Mouse (Mus musculus): ENCODE results near the gene Lingo2. TPM values are rescaled to one million over a fixed set of nuclear protein-coding genes. Genes with fewer than 3 reads are reported as not detected.

Lingo2 gene
- polyA plus RNA-seq, 1 experiment from 2014 or later: 134 TPM

DNA sequence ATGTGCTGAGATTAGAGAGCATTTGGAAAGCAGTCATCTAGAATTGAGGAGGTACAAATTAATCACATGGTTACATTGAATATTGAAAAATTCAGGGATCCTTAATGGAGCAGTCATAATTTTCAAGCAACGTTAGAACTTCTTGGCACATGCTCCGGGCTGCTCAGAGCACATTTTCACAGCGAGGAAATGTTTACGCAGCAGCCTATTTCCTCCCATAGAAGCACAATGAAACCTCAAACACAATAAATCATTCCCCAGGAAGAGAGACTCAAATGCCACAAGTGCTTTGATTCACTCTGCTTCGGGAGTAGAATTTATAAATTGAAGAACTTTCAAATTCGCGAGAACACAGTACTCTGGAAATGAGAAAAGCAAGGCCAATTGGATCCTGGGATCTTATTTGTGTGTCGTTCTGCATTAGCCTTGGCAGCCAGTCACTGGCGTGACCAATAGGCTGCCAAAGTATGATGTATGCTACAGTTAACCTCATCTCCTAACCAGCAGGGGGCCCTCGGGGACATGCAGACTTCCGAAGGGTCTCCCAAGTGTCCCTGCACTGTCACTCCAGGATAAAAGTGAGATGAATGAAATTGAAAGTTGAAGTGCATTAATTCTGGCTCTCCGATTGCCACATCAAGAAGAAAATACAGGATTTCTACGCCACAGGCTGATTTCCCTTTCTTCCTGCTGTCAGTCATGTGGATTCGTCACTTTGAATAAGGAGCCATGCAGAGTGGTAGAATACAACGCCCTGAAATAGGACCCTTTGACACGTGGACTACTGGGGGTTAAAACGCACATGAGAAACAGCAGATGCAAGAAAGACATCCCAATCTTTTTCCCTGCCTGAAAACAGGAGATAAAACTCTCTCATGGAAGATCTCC is 662.5 kb downstream of the Lingo2 start:
- ATAC-seq (ENCODE audit: low read depth): peak; percentile 90; the same call in 1 of the 2 replicates
- WGBS: 10% methylated on average over 17 of the region's 17 CpGs

DNA sequence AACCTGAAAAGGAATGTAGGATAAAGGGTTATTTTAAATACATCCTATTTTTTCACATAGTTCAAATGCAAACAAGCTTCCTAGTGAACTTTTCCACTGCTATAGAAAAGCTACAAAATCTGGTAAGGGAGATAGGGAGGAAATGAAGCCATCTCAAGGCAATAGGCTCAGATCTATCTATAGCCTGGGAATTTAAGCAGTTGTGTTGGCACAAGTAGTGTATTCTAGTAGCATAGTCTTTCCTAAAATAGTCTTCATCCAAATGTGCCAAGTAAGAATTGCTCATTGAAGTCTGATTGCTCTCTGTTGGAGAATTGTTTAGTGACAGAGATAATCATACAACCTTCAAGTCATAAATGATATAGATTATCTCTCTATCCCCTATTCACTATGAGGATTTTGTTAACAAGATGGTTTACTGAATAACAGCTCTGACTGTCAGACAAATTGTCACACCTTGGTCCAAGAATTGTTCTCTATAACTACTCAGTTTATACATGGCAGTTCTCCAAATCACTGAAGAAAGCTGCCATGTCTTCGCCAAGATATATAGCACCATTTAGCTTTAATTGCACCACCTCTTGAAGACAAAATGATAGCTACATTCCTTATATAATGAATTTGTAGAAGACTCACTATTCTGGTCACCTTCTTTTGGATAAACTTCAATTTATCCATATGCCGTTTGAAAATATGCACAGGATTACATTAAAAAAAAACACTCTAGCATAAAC is 688.9 kb downstream of the Lingo2 start:
- Histone ChIP-seq H3K27ac (ENCODE audit: low read depth, low read length) (no peak overlapping the region), H3K27me3 (ENCODE audit: control insufficient read depth, insufficient read depth, low read length) (no peaks in the 10 kb centered on the region), H3K4me1 (ENCODE audit: control insufficient read depth, insufficient read depth, low read length) (no peaks in the 10 kb centered on the region), H3K4me2 (ENCODE audit: low read depth, low read length) (no peak overlapping the region), H3K9ac (replicated peaks; ENCODE audit: low read depth, low read length) (no peak overlapping the region), H3K4me3 (ENCODE audit: low read depth, low read length) (no peak overlapping the region), H3K9me3 (ENCODE audit: control insufficient read depth, low read length) (no peaks in the 10 kb centered on the region), H3K36me3 (ENCODE audit: control insufficient read depth, insufficient read depth, low read length) (no peaks in the 10 kb centered on the region)
- no peak for ATAC-seq (ENCODE audit: low read depth)
- 95% methylated on average over 2 of the region's 2 CpGs for WGBS

More for the DNA sequence above, 662.5 kb downstream of the Lingo2 start:
- H3K27ac ChIP-seq (ENCODE audit: low read depth, low read length): no peak overlapping the region
- peak overlapping the region; percentile 47 for H3K4me2 ChIP-seq (ENCODE audit: low read depth, low read length)
- H3K36me3 ChIP-seq (ENCODE audit: control insufficient read depth, insufficient read depth, low read length): no peaks in the 10 kb centered on the region
- H3K9me3 ChIP-seq (ENCODE audit: control insufficient read depth, low read length): no peaks in the 10 kb centered on the region
- H3K4me1 ChIP-seq (ENCODE audit: control insufficient read depth, insufficient read depth, low read length): 0 out of 2 replicates have a peak, but pooled peaks cover 8% of the 10 kb centered on the region
- no peak overlapping the region for H3K9ac ChIP-seq (replicated peaks; ENCODE audit: low read depth, low read length)
- peak overlapping the region; percentile 19; the same call in 1 of the 2 replicates for H3K4me3 ChIP-seq (ENCODE audit: low read depth, low read length)
- no peaks in the 10 kb centered on the region for H3K27me3 ChIP-seq (ENCODE audit: control insufficient read depth, insufficient read depth, low read length)

DNA sequence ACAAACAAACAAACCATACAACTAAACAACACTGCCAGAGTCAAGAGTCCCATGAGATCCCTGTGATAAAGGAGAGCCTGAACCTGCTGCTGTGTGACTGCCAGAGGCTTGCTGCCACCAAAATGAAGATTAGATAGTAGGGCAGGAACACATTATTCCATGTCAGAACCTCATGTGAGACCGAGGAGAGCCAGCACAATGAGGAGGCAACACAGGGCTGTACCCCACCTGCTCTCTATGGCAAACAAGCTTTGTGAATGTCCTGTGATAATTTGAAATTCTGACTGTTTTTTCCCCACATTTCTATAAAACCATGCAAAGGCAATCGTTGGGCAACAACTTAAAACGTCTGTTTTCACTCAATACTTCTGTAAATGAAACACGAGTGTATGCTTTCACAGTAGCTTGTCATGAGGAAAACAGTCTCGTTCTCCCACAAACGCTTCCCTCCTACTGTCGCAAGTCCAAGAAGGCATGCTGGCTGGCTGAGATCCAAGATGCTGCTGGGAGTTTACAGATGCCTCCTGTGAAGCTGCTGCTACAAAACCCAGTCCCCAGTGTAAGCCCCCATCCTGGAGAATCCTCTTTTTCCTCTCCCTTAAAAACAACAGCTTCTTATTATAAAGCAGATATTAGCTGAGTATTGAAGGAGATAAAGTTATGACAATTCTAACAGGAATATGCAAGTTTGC is 765.2 kb downstream of the Lingo2 start:
- Histone ChIP-seq H3K9ac (replicated peaks; ENCODE audit: low read depth, low read length) (no peak overlapping the region), H3K4me2 (ENCODE audit: low read depth, low read length) (0 out of 2 replicates have a peak overlapping the region, but pooled peaks have one; percentile 14), H3K27ac (ENCODE audit: low read depth, low read length) (0 out of 2 replicates have a peak overlapping the region, but pooled peaks have one; percentile 22), H3K4me1 (ENCODE audit: control insufficient read depth, insufficient read depth, low read length) (peaks cover 5% of the 10 kb centered on the region; the same call in 1 of the 2 replicates), H3K36me3 (ENCODE audit: control insufficient read depth, insufficient read depth, low read length) (no peaks in the 10 kb centered on the region), H3K4me3 (ENCODE audit: low read depth, low read length) (no peak overlapping the region), H3K9me3 (ENCODE audit: control insufficient read depth, low read length) (no peaks in the 10 kb centered on the region), H3K27me3 (ENCODE audit: control insufficient read depth, insufficient read depth, low read length) (no peaks in the 10 kb centered on the region)
- 33% methylated on average over 7 of the region's 7 CpGs for WGBS
- ATAC-seq (ENCODE audit: low read depth): peak; percentile 66; the same call in 1 of the 2 replicates

DNA sequence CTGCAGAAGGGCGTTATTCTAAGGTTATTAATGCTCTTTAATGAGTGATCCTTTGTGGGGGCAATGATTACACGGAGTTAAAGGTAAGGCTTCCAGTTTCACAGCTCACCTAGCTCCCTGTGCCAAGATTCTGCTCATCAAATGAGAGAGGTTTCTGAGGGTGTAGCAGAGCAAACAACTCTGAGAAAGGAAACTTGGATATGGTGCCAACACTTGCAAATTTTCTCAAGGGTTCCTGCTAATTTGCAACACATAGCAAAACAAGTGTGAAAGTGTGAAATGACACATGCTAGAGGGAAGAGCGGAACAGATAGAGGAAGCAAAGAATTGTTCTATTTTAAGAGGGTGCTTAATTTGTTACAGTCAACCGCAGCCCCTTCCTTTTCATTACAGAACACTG is 767.9 kb downstream of the Lingo2 start:
- H3K4me2 ChIP-seq (ENCODE audit: low read depth, low read length): no peak overlapping the region
- 35% methylated on average over 4 of the region's 4 CpGs for WGBS
- peaks cover 5% of the 10 kb centered on the region; the same call in 1 of the 2 replicates for H3K4me1 ChIP-seq (ENCODE audit: control insufficient read depth, insufficient read depth, low read length)
- no peaks in the 10 kb centered on the region for H3K36me3 ChIP-seq (ENCODE audit: control insufficient read depth, insufficient read depth, low read length)
- ATAC-seq (ENCODE audit: low read depth): no peak
- no peak overlapping the region for H3K9ac ChIP-seq (replicated peaks; ENCODE audit: low read depth, low read length)
- no peaks in the 10 kb centered on the region for H3K9me3 ChIP-seq (ENCODE audit: control insufficient read depth, low read length)
- H3K27ac ChIP-seq (ENCODE audit: low read depth, low read length): no peak overlapping the region
- H3K4me3 ChIP-seq (ENCODE audit: low read depth, low read length): no peak overlapping the region
- H3K27me3 ChIP-seq (ENCODE audit: control insufficient read depth, insufficient read depth, low read length): no peaks in the 10 kb centered on the region

DNA sequence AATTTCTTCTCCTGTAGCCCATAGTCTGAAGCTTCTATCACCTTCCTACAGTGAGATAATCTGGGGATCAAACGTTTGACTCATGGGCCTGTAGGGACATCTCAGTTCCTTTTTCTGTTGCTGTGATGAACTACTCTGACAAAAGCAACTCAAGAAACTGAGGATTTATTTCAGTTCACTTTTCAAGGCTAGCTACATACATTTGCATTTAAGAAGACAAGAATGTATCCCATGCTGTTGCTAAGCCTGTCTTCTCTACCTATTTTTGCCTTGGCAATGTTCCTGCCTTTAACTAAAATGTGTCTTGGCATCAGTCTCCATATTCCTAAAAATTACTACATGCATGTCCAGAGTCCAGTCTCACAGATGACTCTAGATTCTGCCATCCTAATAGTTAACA is 781.4 kb downstream of the Lingo2 start:
- Histone ChIP-seq H3K4me3 (ENCODE audit: low read depth, low read length) (no peak overlapping the region), H3K9me3 (ENCODE audit: control insufficient read depth, low read length) (no peaks in the 10 kb centered on the region), H3K9ac (replicated peaks; ENCODE audit: low read depth, low read length) (no peak overlapping the region), H3K27ac (ENCODE audit: low read depth, low read length) (no peak overlapping the region), H3K4me1 (ENCODE audit: control insufficient read depth, insufficient read depth, low read length) (no peaks in the 10 kb centered on the region), H3K4me2 (ENCODE audit: low read depth, low read length) (no peak overlapping the region), H3K36me3 (ENCODE audit: control insufficient read depth, insufficient read depth, low read length) (no peaks in the 10 kb centered on the region), H3K27me3 (ENCODE audit: control insufficient read depth, insufficient read depth, low read length) (no peaks in the 10 kb centered on the region)
- no peak for ATAC-seq (ENCODE audit: low read depth)
- WGBS: 48% methylated on average over 1 of the region's 1 CpGs

DNA sequence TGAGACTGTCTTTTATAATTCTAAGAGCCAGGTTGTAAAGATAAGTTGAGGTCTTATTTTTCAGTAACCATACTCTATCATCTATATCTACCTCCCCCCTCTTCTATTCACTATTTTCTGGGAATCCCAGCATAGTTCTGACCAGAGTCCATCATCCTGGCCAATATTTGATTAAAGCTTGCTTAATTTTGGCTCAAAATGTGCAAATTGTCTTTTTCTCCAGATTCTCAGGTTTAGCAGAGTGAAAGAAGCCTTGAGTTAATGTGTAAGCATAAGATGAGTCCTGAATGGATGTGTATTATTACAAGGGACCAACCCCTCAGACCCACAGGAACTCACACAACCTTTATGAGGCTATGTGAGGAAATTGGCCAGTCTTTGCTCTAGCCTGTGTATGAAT is 820.2 kb downstream of the Lingo2 start:
- Histone ChIP-seq H3K4me2 (ENCODE audit: low read depth, low read length) (no peak overlapping the region), H3K9ac (replicated peaks; ENCODE audit: low read depth, low read length) (no peak overlapping the region), H3K27me3 (ENCODE audit: control insufficient read depth, insufficient read depth, low read length) (no peaks in the 10 kb centered on the region), H3K36me3 (ENCODE audit: control insufficient read depth, insufficient read depth, low read length) (no peaks in the 10 kb centered on the region), H3K27ac (ENCODE audit: low read depth, low read length) (no peak overlapping the region), H3K4me1 (ENCODE audit: control insufficient read depth, insufficient read depth, low read length) (no peaks in the 10 kb centered on the region), H3K4me3 (ENCODE audit: low read depth, low read length) (no peak overlapping the region), H3K9me3 (ENCODE audit: control insufficient read depth, low read length) (no peaks in the 10 kb centered on the region)
- no peak for ATAC-seq (ENCODE audit: low read depth)

DNA sequence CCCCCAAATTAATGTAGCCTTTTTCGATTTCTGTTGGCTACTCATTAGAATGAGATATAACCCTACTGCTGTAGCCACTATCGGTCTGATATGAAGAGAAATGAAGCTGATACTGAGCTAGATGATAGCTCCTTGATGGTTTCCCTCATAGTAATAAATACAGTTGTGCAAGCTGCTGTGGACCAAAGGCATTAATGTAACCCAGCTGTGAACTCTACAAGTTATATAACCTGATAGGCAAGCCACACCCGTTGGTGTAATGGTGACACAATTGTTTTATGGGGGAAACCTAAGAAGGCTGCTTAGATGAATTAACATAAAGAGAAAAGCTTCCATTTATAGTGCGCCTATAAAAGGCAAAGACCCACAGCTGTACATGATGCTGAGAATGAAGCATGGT is 856.1 kb downstream of the Lingo2 start:
- Histone ChIP-seq H3K9me3 (ENCODE audit: control insufficient read depth, low read length) (no peaks in the 10 kb centered on the region), H3K4me2 (ENCODE audit: low read depth, low read length) (no peak overlapping the region), H3K9ac (replicated peaks; ENCODE audit: low read depth, low read length) (no peak overlapping the region), H3K36me3 (ENCODE audit: control insufficient read depth, insufficient read depth, low read length) (no peaks in the 10 kb centered on the region), H3K4me1 (ENCODE audit: control insufficient read depth, insufficient read depth, low read length) (no peaks in the 10 kb centered on the region), H3K27me3 (ENCODE audit: control insufficient read depth, insufficient read depth, low read length) (no peaks in the 10 kb centered on the region), H3K27ac (ENCODE audit: low read depth, low read length) (no peak overlapping the region), H3K4me3 (ENCODE audit: low read depth, low read length) (no peak overlapping the region)
- no peak for ATAC-seq (ENCODE audit: low read depth)
- 76% methylated on average over 4 of the region's 4 CpGs for WGBS

DNA sequence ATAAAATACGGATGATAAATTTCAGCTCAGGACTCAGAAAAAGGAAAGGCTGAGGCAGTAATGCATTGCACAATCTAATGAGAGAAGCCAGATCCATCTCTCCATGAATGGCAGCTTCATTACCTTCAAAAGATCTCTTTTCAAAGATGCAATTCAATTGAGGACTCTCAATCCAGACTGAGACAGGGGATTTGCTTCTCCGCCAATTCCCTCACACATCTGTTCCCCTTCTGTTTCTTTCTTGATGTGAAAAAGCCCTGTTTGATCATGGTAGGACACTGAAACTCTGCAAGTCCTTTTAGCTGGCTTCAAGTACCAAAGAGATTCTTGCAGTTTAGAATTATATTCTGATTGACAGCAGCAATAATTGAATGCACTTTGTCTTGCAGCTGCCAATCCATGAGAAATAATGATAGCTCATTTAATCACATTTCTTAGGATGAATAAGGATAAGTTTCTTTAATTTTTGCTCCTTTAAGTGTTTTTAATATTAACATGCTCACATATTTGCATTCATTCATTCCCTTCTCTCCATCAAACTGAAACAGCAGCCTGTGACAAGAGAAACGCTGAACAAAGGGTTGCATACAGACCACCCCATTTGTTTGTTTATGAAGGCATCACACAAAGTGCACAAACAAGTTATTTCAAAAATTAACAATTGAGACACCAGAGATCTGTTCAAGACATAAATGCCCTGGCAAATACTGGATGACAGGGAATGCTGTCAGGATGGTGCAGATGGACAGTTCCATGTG is 870.3 kb downstream of the Lingo2 start:
- Histone ChIP-seq H3K4me1 (ENCODE audit: control insufficient read depth, insufficient read depth, low read length) (no peaks in the 10 kb centered on the region), H3K27ac (ENCODE audit: low read depth, low read length) (no peak overlapping the region), H3K36me3 (ENCODE audit: control insufficient read depth, insufficient read depth, low read length) (no peaks in the 10 kb centered on the region), H3K9me3 (ENCODE audit: control insufficient read depth, low read length) (no peaks in the 10 kb centered on the region), H3K27me3 (ENCODE audit: control insufficient read depth, insufficient read depth, low read length) (no peaks in the 10 kb centered on the region), H3K9ac (replicated peaks; ENCODE audit: low read depth, low read length) (no peak overlapping the region), H3K4me3 (ENCODE audit: low read depth, low read length) (no peak overlapping the region), H3K4me2 (ENCODE audit: low read depth, low read length) (no peak overlapping the region)
- ATAC-seq (ENCODE audit: low read depth): no peak
- 74% methylated on average over 3 of the region's 3 CpGs for WGBS
